37 mouse cellular contexts compared by ENCODE assay signal in genomic region chr6:122934845-122935244, GRCm38 (mm10). TPM values are rescaled to one million over a fixed set of nuclear protein-coding genes. Genes with fewer than 3 reads are reported as not detected.
DNase-seq lines count a peak whose midpoint lies in the region; ATAC-seq and TF ChIP-seq lines count a peak whose summit lies in the region.
"Had no signal": no experiment of that assay in that cellular context is flagged by ENCODE, and none has a peak within 500 bp of the region (broad histone marks: within the 10 kb centered on the region; RNA-seq: fewer than 3 reads in every experiment).

No protein-coding gene starts in this region.

- TF ChIP-seq EP300 in lung, postnatal 0 days (IDR thresholded peaks at IDR 0.05), result no peak
- TF ChIP-seq EP300 in stomach, postnatal 0 days (optimal IDR thresholded peaks at IDR 0.05), result no peak

- H3K79me2 ChIP-seq in macrophage (ENCODE audit: inconsistent target), result no peaks in the 10 kb centered on the region; the same call in 1 of the 2 replicates

- ATAC-seq in lung, postnatal 0 days, result no peak
- no peak for ATAC-seq in midbrain, embryonic 11.5 days (ENCODE audit: low FRiP score)
- ATAC-seq in stomach, postnatal 0 days (ENCODE audit: low FRiP score, low TSS enrichment), result no peak
- ATAC-seq: activated CD4-positive, CD25-positive, alpha-beta regulatory T cell, adult 4 months; CD4-positive, CD25-positive, alpha-beta regulatory T cell, adult 4 months; forebrain, embryonic 14.5 days; intestine, embryonic 16.5 days; midbrain, embryonic 16.5 days had no signal

- TF ChIP-seq CTCF in lung, postnatal 0 days (IDR thresholded peaks at IDR 0.05), result no peak
- no peak for TF ChIP-seq CTCF in bone marrow, adult 2 months (IDR thresholded peaks at IDR 0.05; ENCODE audit: control insufficient read depth, insufficient read depth, low read length)
- TF ChIP-seq CTCF in stomach, postnatal 0 days (IDR thresholded peaks at IDR 0.05; ENCODE audit: low read depth), result no peak

- no peaks in the 10 kb centered on the region for H3K36me3 ChIP-seq in lung, postnatal 0 days (ENCODE audit: insufficient read depth, low read length)
- H3K36me3 ChIP-seq in macrophage (ENCODE audit: inconsistent target), result peaks cover 34% of the 10 kb centered on the region
- H3K36me3 ChIP-seq in midbrain, embryonic 11.5 days (ENCODE audit: control insufficient read depth, insufficient read depth, low read length), result no peaks in the 10 kb centered on the region
- H3K36me3 ChIP-seq in stomach, postnatal 0 days (ENCODE audit: control insufficient read depth, insufficient read depth, low read length), result no peaks in the 10 kb centered on the region
- H3K36me3 ChIP-seq: embryonic facial prominence, embryonic 12.5 days; heart, embryonic 10.5 days; hindbrain, embryonic 13.5 days; limb, embryonic 10.5 days; limb, embryonic 15.5 days; neural tube, embryonic 12.5 days had no signal

- H3K4me1 ChIP-seq in lung, postnatal 0 days (ENCODE audit: insufficient read depth, low read depth, low read length), result no peaks in the 10 kb centered on the region
- no peaks in the 10 kb centered on the region; the same call in 1 of the 2 replicates for H3K4me1 ChIP-seq in bone marrow, adult 2 months (ENCODE audit: control insufficient read depth, insufficient read depth, low read length)
- H3K4me1 ChIP-seq in midbrain, embryonic 11.5 days (ENCODE audit: control insufficient read depth, insufficient read depth, low read length), result no peaks in the 10 kb centered on the region
- no peaks in the 10 kb centered on the region for H3K4me1 ChIP-seq in stomach, postnatal 0 days (replicated peaks; ENCODE audit: control insufficient read depth, insufficient read depth)
- H3K4me1 ChIP-seq: embryonic facial prominence, embryonic 12.5 days; heart, embryonic 10.5 days; hindbrain, embryonic 13.5 days; limb, embryonic 10.5 days; limb, embryonic 15.5 days; neural tube, embryonic 12.5 days had no signal

- H3K4me3 ChIP-seq in lung, postnatal 0 days (ENCODE audit: low read depth, low read length), result no peak overlapping the region
- no peak overlapping the region for H3K4me3 ChIP-seq in bone marrow, adult 2 months (replicated peaks; ENCODE audit: control insufficient read depth, low read depth, low read length)
- no peak overlapping the region for H3K4me3 ChIP-seq in macrophage (ENCODE audit: inconsistent target)
- H3K4me3 ChIP-seq in midbrain, embryonic 11.5 days (ENCODE audit: low read depth, low read length), result no peak overlapping the region
- no peak overlapping the region for H3K4me3 ChIP-seq in stomach, postnatal 0 days (ENCODE audit: low read depth, low read length)
- H3K4me3 ChIP-seq: embryonic facial prominence, embryonic 12.5 days; heart, embryonic 10.5 days; hindbrain, embryonic 13.5 days; limb, embryonic 10.5 days; limb, embryonic 15.5 days; myocyte; neural tube, embryonic 12.5 days had no signal

- TF ChIP-seq POLR2A in bone marrow, adult 2 months (IDR thresholded peaks at IDR 0.05; ENCODE audit: borderline replicate concordance, control insufficient read depth, low read depth, low read length), result no peak

- no peak overlapping the region for H3K27ac ChIP-seq in lung, postnatal 0 days (ENCODE audit: low read length)
- H3K27ac ChIP-seq in bone marrow, adult 2 months (ENCODE audit: control insufficient read depth, insufficient read depth, low read depth, low read length, poor library complexity), result peak overlapping the region; percentile 65; the same call in 1 of the 2 replicates
- peak overlapping the region; percentile 40 for H3K27ac ChIP-seq in macrophage
- H3K27ac ChIP-seq in midbrain, embryonic 11.5 days (ENCODE audit: low read depth, low read length), result no peak overlapping the region
- H3K27ac ChIP-seq in stomach, postnatal 0 days (replicated peaks), result no peak overlapping the region
- H3K27ac ChIP-seq: embryonic facial prominence, embryonic 12.5 days; heart, embryonic 10.5 days; hindbrain, embryonic 13.5 days; limb, embryonic 10.5 days; limb, embryonic 15.5 days; neural tube, embryonic 12.5 days had no signal

- H3K9ac ChIP-seq in lung, postnatal 0 days (replicated peaks; ENCODE audit: low read depth), result no peak overlapping the region
- no peak overlapping the region for H3K9ac ChIP-seq in midbrain, embryonic 11.5 days (ENCODE audit: low read length)
- H3K9ac ChIP-seq in stomach, postnatal 0 days (ENCODE audit: low read length), result no peak overlapping the region
- H3K9ac ChIP-seq: embryonic facial prominence, embryonic 12.5 days; hindbrain, embryonic 13.5 days; limb, embryonic 15.5 days; neural tube, embryonic 12.5 days had no signal

- no peaks in the 10 kb centered on the region for H3K27me3 ChIP-seq in lung, postnatal 0 days (replicated peaks; ENCODE audit: insufficient read depth, low read length)
- H3K27me3 ChIP-seq in midbrain, embryonic 11.5 days (ENCODE audit: control insufficient read depth, insufficient read depth, low read length), result no peaks in the 10 kb centered on the region
- H3K27me3 ChIP-seq in stomach, postnatal 0 days (ENCODE audit: control insufficient read depth, insufficient read depth, low read length), result no peaks in the 10 kb centered on the region
- H3K27me3 ChIP-seq: embryonic facial prominence, embryonic 12.5 days; hindbrain, embryonic 13.5 days; limb, embryonic 15.5 days; neural tube, embryonic 12.5 days had no signal

- H3K9me3 ChIP-seq in lung, postnatal 0 days (ENCODE audit: low read length), result no peaks in the 10 kb centered on the region
- H3K9me3 ChIP-seq in midbrain, embryonic 11.5 days (ENCODE audit: control insufficient read depth, low read length), result no peaks in the 10 kb centered on the region
- H3K9me3 ChIP-seq in stomach, postnatal 0 days (ENCODE audit: control insufficient read depth, low read length), result no peaks in the 10 kb centered on the region
- H3K9me3 ChIP-seq: embryonic facial prominence, embryonic 12.5 days; heart, embryonic 10.5 days; hindbrain, embryonic 13.5 days; limb, embryonic 10.5 days; limb, embryonic 15.5 days; neural tube, embryonic 12.5 days had no signal

- WGBS in lung, postnatal 0 days, result 73% methylated on average over 3 of the region's 3 CpGs
- WGBS in bone marrow, adult 2 months, result 28% methylated on average over 3 of the region's 3 CpGs
- 0% methylated on average over 3 of the region's 3 CpGs for WGBS in macrophage (ENCODE audit: missing documents)
- 87% methylated on average over 3 of the region's 3 CpGs for WGBS in midbrain, embryonic 11.5 days
- WGBS in stomach, postnatal 0 days, result 78% methylated on average over 3 of the region's 3 CpGs

- H3K4me2 ChIP-seq in lung, postnatal 0 days (replicated peaks; ENCODE audit: low read depth, low read length), result no peak overlapping the region
- no peak overlapping the region for H3K4me2 ChIP-seq in midbrain, embryonic 11.5 days
- no peak overlapping the region for H3K4me2 ChIP-seq in stomach, postnatal 0 days (replicated peaks; ENCODE audit: low read depth)
- H3K4me2 ChIP-seq: embryonic facial prominence, embryonic 12.5 days; hindbrain, embryonic 13.5 days; limb, embryonic 15.5 days; neural tube, embryonic 12.5 days had no signal

- peak; percentile 12 for DNase-seq in lung, postnatal 0 days (ENCODE audit: low spot score)
- no peak for DNase-seq in lung, postnatal 14 days
- no peak for DNase-seq in midbrain, embryonic 11.5 days (ENCODE audit: low spot score, missing footprints)
- no peak for DNase-seq in stomach, postnatal 0 days (ENCODE audit: low spot score)
- no peak for DNase-seq in thymus, postnatal 0 days (ENCODE audit: low spot score)
- DNase-seq: adrenal gland, adult 2 months; adrenal gland, postnatal 36 days; cerebellum, adult 8-10 months; cerebellum, postnatal 25 days; embryo, embryonic 11 days; gastrocnemius, postnatal 14 days; heart, adult 11 months; heart, postnatal 36 days; kidney, adult 8-10 months; kidney, postnatal 10 days; right cerebral cortex, adult 18-20 months; spleen, adult 18-20 months; thymus, postnatal 14 days had no signal

RNA-seq across cellular contexts. Expression of gene Clec4a1, which starts 13.2 kb away (rescaled TPM):
- 4.6 and 5.1 TPM in 2 replicates for polyA plus RNA-seq in lung, postnatal 0 days (2015; fragmentation: Nextera tagmentation; extraction: Ambion mirVana)
- 16.5 and 26.6 TPM in 2 replicates for polyA plus RNA-seq in bone marrow, adult 2 months (2011; ENCODE audit: insufficient read depth, insufficient read length, low replicate concordance, missing spikeins)
- 100 to 1,000 TPM in 13 of 26 experiments, 10 to 100 TPM in 13; 28.6 to 298 (median 102) TPM for total RNA-seq in macrophage (2018; cell fraction: chromatin; rRNA removed)
- 100 to 1,000 TPM; 149 to 740 (median 378) TPM for total RNA-seq in macrophage (2018; cell fraction: cytosol; rRNA removed)
- total RNA-seq in macrophage (2018; cell fraction: nucleus; rRNA removed), result 100 to 1,000 TPM in 25 of 26 experiments, 10 to 100 TPM in 1; 48.5 to 598 (median 241) TPM
- polyA plus RNA-seq in macrophage (2018), result 65.6 to 266 TPM (median 257 TPM) in 3 replicates
- polyA plus RNA-seq in midbrain, embryonic 11.5 days (2014; fragmentation: Nextera tagmentation; extraction: Ambion mirVana), result 1.6 and 1.8 TPM in 2 replicates
- 3.4 and 4.4 TPM in 2 replicates for polyA plus RNA-seq in stomach, postnatal 0 days (2015; fragmentation: Nextera tagmentation; extraction: Ambion mirVana)
- polyA plus RNA-seq in thymus, postnatal 0 days (2015; fragmentation: Nextera tagmentation; extraction: Ambion mirVana), result 5.5 and 6.0 TPM in 2 replicates
- polyA plus RNA-seq: myocyte had no signal

RNA-seq across cellular contexts. Expression of gene Clec4a3, which starts 17.5 kb away (rescaled TPM):
- polyA plus RNA-seq in lung, postnatal 0 days (2015; fragmentation: Nextera tagmentation; extraction: Ambion mirVana), result 13.2 and 19.8 TPM in 2 replicates
- polyA plus RNA-seq in bone marrow, adult 2 months (2011; ENCODE audit: insufficient read depth, insufficient read length, low replicate concordance, missing spikeins), result 3.1 and 7.9 TPM in 2 replicates
- total RNA-seq in macrophage (2018; cell fraction: chromatin; rRNA removed), result 100 to 1,000 TPM in 9 of 26 experiments, 10 to 100 TPM in 14, 1 to 10 TPM in 3; 5.2 to 162 (median 63.3) TPM
- total RNA-seq in macrophage (2018; cell fraction: cytosol; rRNA removed), result 100 to 1,000 TPM; 139 to 572 (median 262) TPM
- 100 to 1,000 TPM in 17 of 26 experiments, 10 to 100 TPM in 9; 33.0 to 342 (median 158) TPM for total RNA-seq in macrophage (2018; cell fraction: nucleus; rRNA removed)
- 62.0 to 300 TPM (median 177 TPM) in 3 replicates for polyA plus RNA-seq in macrophage (2018)
- 0.83 and 1.2 TPM in 2 replicates for polyA plus RNA-seq in midbrain, embryonic 11.5 days (2014; fragmentation: Nextera tagmentation; extraction: Ambion mirVana)
- 3.1 and 3.3 TPM in 2 replicates for polyA plus RNA-seq in stomach, postnatal 0 days (2015; fragmentation: Nextera tagmentation; extraction: Ambion mirVana)
- polyA plus RNA-seq in thymus, postnatal 0 days (2015; fragmentation: Nextera tagmentation; extraction: Ambion mirVana), result 8.6 and 12.6 TPM in 2 replicates
- polyA plus RNA-seq: adrenal gland, adult 2 months; myocyte had no signal

RNA-seq across cellular contexts. Expression of gene Clec4a4, which starts 55.3 kb away (rescaled TPM):
- polyA plus RNA-seq in lung, postnatal 0 days (2015; fragmentation: Nextera tagmentation; extraction: Ambion mirVana), result 0.35 TPM in 1 of 2 replicates, not detected in the other
- not detected in 2 replicates for polyA plus RNA-seq in bone marrow, adult 2 months (2011; ENCODE audit: insufficient read depth, insufficient read length, low replicate concordance, missing spikeins)
- total RNA-seq in macrophage (2018; cell fraction: chromatin; rRNA removed), result 1 to 10 TPM in 22 of 26 experiments, not detected in 4; 1.6 to 8.1 (median 3.7) TPM
- 1 to 10 TPM in 18 of 26 experiments, under 1 TPM in 8; 0.49 to 4.6 (median 2.1) TPM for total RNA-seq in macrophage (2018; cell fraction: cytosol; rRNA removed)
- 1 to 10 TPM in 22 of 26 experiments, not detected in 4; 1.5 to 5.6 (median 2.8) TPM for total RNA-seq in macrophage (2018; cell fraction: nucleus; rRNA removed)
- polyA plus RNA-seq in macrophage (2018), result 0.41 to 1.2 TPM (median 0.80 TPM) in 3 replicates
- not detected in 2 replicates for polyA plus RNA-seq in midbrain, embryonic 11.5 days (2014; fragmentation: Nextera tagmentation; extraction: Ambion mirVana)
- not detected in 2 replicates for polyA plus RNA-seq in stomach, postnatal 0 days (2015; fragmentation: Nextera tagmentation; extraction: Ambion mirVana)
- polyA plus RNA-seq in thymus, postnatal 0 days (2015; fragmentation: Nextera tagmentation; extraction: Ambion mirVana), result 0.18 and 0.35 TPM in 2 replicates
- total RNA-seq: adrenal gland, adult 2 months; adrenal gland, postnatal 36 days; gastrocnemius, postnatal 14 days; heart, postnatal 36 days; left cerebral cortex, postnatal 10 days had no signal
- polyA plus RNA-seq: activated CD4-positive, CD25-positive, alpha-beta regulatory T cell, adult 4 months; adrenal gland, adult 2 months; CD4-positive, CD25-positive, alpha-beta regulatory T cell, adult 4 months; embryonic facial prominence, embryonic 12.5 days; forebrain, embryonic 14.5 days; heart, embryonic 10.5 days; heart, embryonic 16.5 days; hindbrain, embryonic 13.5 days; intestine, embryonic 16.5 days; limb, embryonic 10.5 days; limb, embryonic 15.5 days; liver, embryonic 16.5 days; lung, embryonic 16.5 days; midbrain, embryonic 16.5 days; myocyte; neural tube, embryonic 12.5 days; stomach, embryonic 14.5 days had no signal

Comparison
In these comparisons a context has a peak if more than half of its experiments do, and no peak if none do; other contexts are left out.
1. H3K27ac ChIP-seq: peak in bone marrow, adult 2 months (single experiment) and macrophage (single experiment); none in lung, postnatal 0 days (single experiment), midbrain, embryonic 11.5 days (single experiment) and stomach, postnatal 0 days (single experiment).